22 mouse cellular contexts compared by ENCODE assay signal in genomic region chr5:57850111-57850510, GRCm38 (mm10).
DNase-seq lines count a peak whose midpoint lies in the region; ATAC-seq lines count a peak whose summit lies in the region.
"Had no signal": no experiment of that assay in that cellular context is flagged by ENCODE, and none has a peak within 500 bp of the region (broad histone marks: within the 10 kb centered on the region; RNA-seq: fewer than 3 reads in every experiment).

No protein-coding gene starts in this region.

- peak; percentile 14; the same call in 1 of the 2 replicates for ATAC-seq in frontal cortex, adult (ENCODE audit: low TSS enrichment)
- peak; percentile 26; the same call in 1 of the 2 replicates for ATAC-seq in megakaryocyte progenitor cell, adult 5-6 weeks (replicated peaks; ENCODE audit: poor library complexity)
- no peak for ATAC-seq in intestine, embryonic 15.5 days
- ATAC-seq: activated CD4-positive, CD25-positive, alpha-beta regulatory T cell, adult 4 months; forebrain, embryonic 13.5 days; forebrain, embryonic 15.5 days; forebrain, postnatal 0 days; Patski had no signal

- H3K4me1 ChIP-seq in intestine, embryonic 15.5 days (replicated peaks): no peaks in the 10 kb centered on the region
- H3K4me1 ChIP-seq: embryonic facial prominence, embryonic 10.5 days; embryonic facial prominence, embryonic 12.5 days; forebrain, embryonic 13.5 days had no signal

- WGBS in intestine, embryonic 15.5 days: 71% methylated on average over 2 of the region's 2 CpGs

- no peak overlapping the region for H3K4me3 ChIP-seq in intestine, embryonic 15.5 days (replicated peaks)
- H3K4me3 ChIP-seq: embryonic facial prominence, embryonic 10.5 days; embryonic facial prominence, embryonic 12.5 days; forebrain, embryonic 13.5 days; forebrain, embryonic 15.5 days had no signal

- H3K27me3 ChIP-seq in intestine, embryonic 15.5 days (replicated peaks): no peaks in the 10 kb centered on the region
- H3K27me3 ChIP-seq: embryonic facial prominence, embryonic 12.5 days; forebrain, embryonic 13.5 days; forebrain, embryonic 15.5 days; Patski had no signal

- DNase-seq in frontal cortex, postnatal 25 days (ENCODE audit: low spot score in 2 of 2): no peak
- peak; percentile 41 for DNase-seq in A20 (ENCODE audit: low read depth, low spot score)
- peak; percentile 59 for DNase-seq in brain, adult 2 months (ENCODE audit: low read depth, low spot score)
- no peak for DNase-seq in cerebellum, postnatal 4 days (ENCODE audit: low spot score in 2 of 2)
- DNase-seq: adrenal gland, adult 8-10 months; adrenal gland, postnatal 14 days; adrenal gland, postnatal 36 days; cerebellum, adult 11-12 months; cerebellum, adult 2 months; cerebellum, adult 9-10 months; cerebellum, postnatal 10 days; cerebellum, postnatal 25 days; forebrain, postnatal 0 days had no signal

- no peaks in the 10 kb centered on the region for H3K9me3 ChIP-seq in intestine, embryonic 15.5 days
- H3K9me3 ChIP-seq: embryonic facial prominence, embryonic 10.5 days; embryonic facial prominence, embryonic 12.5 days; forebrain, embryonic 13.5 days; forebrain, embryonic 15.5 days had no signal

- no peak overlapping the region for H3K27ac ChIP-seq in intestine, embryonic 15.5 days
- H3K27ac ChIP-seq: embryonic facial prominence, embryonic 10.5 days; embryonic facial prominence, embryonic 12.5 days; forebrain, embryonic 13.5 days; forebrain, embryonic 15.5 days had no signal

- H3K36me3 ChIP-seq in intestine, embryonic 15.5 days: no peaks in the 10 kb centered on the region
- H3K36me3 ChIP-seq: embryonic facial prominence, embryonic 10.5 days; embryonic facial prominence, embryonic 12.5 days; forebrain, embryonic 15.5 days had no signal

- H3K9ac ChIP-seq in intestine, embryonic 15.5 days: no peak overlapping the region
- H3K9ac ChIP-seq: embryonic facial prominence, embryonic 12.5 days; forebrain, embryonic 13.5 days; forebrain, embryonic 15.5 days; forebrain, postnatal 0 days had no signal

- H3K4me2 ChIP-seq in intestine, embryonic 15.5 days (replicated peaks): no peak overlapping the region
- H3K4me2 ChIP-seq: embryonic facial prominence, embryonic 12.5 days; forebrain, embryonic 13.5 days; forebrain, embryonic 15.5 days had no signal

Comparison
In these comparisons a context has a peak if more than half of its experiments do, and no peak if none do; other contexts are left out.
1. DNase-seq: peak in A20 (single experiment) and brain, adult 2 months (single experiment); none in frontal cortex, postnatal 25 days (0 of 2) and cerebellum, postnatal 4 days (0 of 2).